Mouse (Mus musculus) CD4-positive, CD25-positive, alpha-beta regulatory T cell, adult 2 months (primary cell): ENCODE results near the gene Mapk8ip3.

Experiments used
- DNase-seq: peaks from one replicate; pipeline ENCODE4 v3.0.0-alpha.2; 2012; ENCODE audit warnings: low read depth, low spot score

Gene Mapk8ip3

GRCm38 (mm10) chr17:24849733-24850064 lies 87.1 kb downstream of the Mapk8ip3 start:
- DNase-seq = no peak

GRCm38 (mm10) chr17:24848600-24849031 lies 88.2 kb downstream of the Mapk8ip3 start:
- DNase-seq = no peak

- DNase-seq = no peak
These were observed 89.4 kb downstream of the Mapk8ip3 start for GRCm38 (mm10) chr17:24847386-24847785.

GRCm38 (mm10) chr17:24844525-24844924 lies 92.3 kb downstream of the Mapk8ip3 start:
- DNase-seq = no peak

- DNase-seq = no peak
These were observed 94.1 kb downstream of the Mapk8ip3 start for GRCm38 (mm10) chr17:24842631-24843030.
